Mouse (Mus musculus) heart, adult 2 months (tissue): Measurements from ENCODE around the gene Btbd35f21. TPM values are rescaled to one million over a fixed set of nuclear protein-coding genes. Genes with fewer than 3 reads are reported as not detected.
"Not testable (repeated sequence)": the region's sequence is repeated elsewhere in the genome, so short reads cannot be mapped to it uniquely, and the experiment has no call there.

Experiments
- DNase-seq, 2 experiments: peaks; one replicate each; pipeline ENCODE4 v3.0.0; 2021
- H3K27ac ChIP-seq: fragments of 200-600 bp; 2 replicates; pipeline ENCODE4 v1.8.1; 2022
- H3K27me3 ChIP-seq: fragments of 200-500 bp; 2 replicates; pipeline ENCODE4 v1.6.1; 2012; ENCODE audit warnings: mild to moderate bottlenecking, low read length, inconsistent platforms, mixed read lengths; ENCODE audit not compliant: control insufficient read depth, insufficient read depth
- H3K36me3 ChIP-seq: fragments of 200-500 bp; 2 replicates; pipeline ENCODE4 v1.6.1; 2012; ENCODE audit warnings: low read length, inconsistent platforms; ENCODE audit not compliant: control insufficient read depth, insufficient read depth
- H3K4me1 ChIP-seq: fragments of 200-500 bp; 2 replicates; pipeline ENCODE4 v1.6.1; 2011; ENCODE audit warnings: low read length; ENCODE audit not compliant: control insufficient read depth, insufficient read depth
- H3K4me3 ChIP-seq: fragments of 200-600 bp; 2 replicates; pipeline ENCODE4 v1.8.1; 2022
- H3K79me2 ChIP-seq: fragments of 200-500 bp; replicated peaks from 2 replicates; pipeline ENCODE4 v1.6.1; 2012; ENCODE audit warnings: mild to moderate bottlenecking, inconsistent platforms, low read length, moderate library complexity, mixed read lengths; ENCODE audit not compliant: control insufficient read depth, insufficient read depth
- H3K9ac ChIP-seq: fragments of 200-500 bp; 2 replicates; pipeline ENCODE4 v1.6.1; 2012; ENCODE audit warnings: low read depth, mild to moderate bottlenecking, control low read depth, inconsistent platforms, low read length, mixed read lengths
- WGBS: fragments of 180-500 bp; shearing (Covaris S2); methylation state at CpG from one replicate; pipeline ENCODE4 v1.1.7; 2018; 5-methylcytosine and 5-hydroxymethylcytosine counted together
- intact Hi-C: fragments of 180-260 bp; cut with DNase I; formaldehyde crosslinking; loops from one replicate; pipeline ENCODE4 v1.15.1; 2025
- long read RNA-seq: library from polyadenylated mRNA; stranded (forward); transcript quantifications from one replicate; pipeline ENCODE4 v2.0.0, GENCODE M21; 2021
- polyA plus RNA-seq: library from polyadenylated mRNA; depleted of rRNA; stranded (reverse); fragments of >200 nt; gene quantifications from 2 replicates; pipeline ENCODE4 v1.2.3, GENCODE M21; 2012; rRNA removed
- total RNA-seq, 2 experiments: library from RNA; stranded (reverse); gene quantifications; 2 replicates each; pipeline ENCODE4 v1.2.3; 2021

The Btbd35f21 gene
- total RNA-seq (not detected), polyA plus RNA-seq (not detected in 2 replicates)
- long read RNA-seq = 0 reads

- H3K36me3 ChIP-seq, DNase-seq, H3K27ac ChIP-seq, H3K9ac ChIP-seq, H3K27me3 ChIP-seq, H3K4me1 ChIP-seq, H3K79me2 ChIP-seq, H3K4me3 ChIP-seq, intact Hi-C loops: not testable (repeated sequence)
- 75% methylated on average over 1 of the region's 2 CpGs for WGBS
Measured at GRCm38 (mm10) chrX:32725809-32726208, at the start of gene Btbd35f21. Gene Btbd35f21 (plus strand): TSS chrX:32726109.

Other genes with a start within 250 kb of the Btbd35f21 start
- gene Btbd35f1, start 166.1 kb upstream of the Btbd35f21 start, total RNA-seq = not detected
- gene Btbd35f1, start 166.1 kb upstream of the Btbd35f21 start, polyA plus RNA-seq = not detected in 2 replicates
- gene Gm5926, start 75.4 kb upstream of the Btbd35f21 start, total RNA-seq = not detected
- not detected in 2 replicates for gene Gm5926, start 75.4 kb upstream of the Btbd35f21 start, polyA plus RNA-seq
- gene Btbd35f30, start 168.5 kb downstream of the Btbd35f21 start, total RNA-seq = not detected
- not detected in 2 replicates for gene Btbd35f30, start 168.5 kb downstream of the Btbd35f21 start, polyA plus RNA-seq
- not detected for gene Gm21789, start 215.7 kb downstream of the Btbd35f21 start, total RNA-seq
- not detected in 2 replicates for gene Gm21789, start 215.7 kb downstream of the Btbd35f21 start, polyA plus RNA-seq
- not detected for gene Btbd35f5, start 247.8 kb downstream of the Btbd35f21 start, total RNA-seq
- not detected in 2 replicates for gene Btbd35f5, start 247.8 kb downstream of the Btbd35f21 start, polyA plus RNA-seq